Mouse (Mus musculus) stomach, embryonic 16.5 days (tissue): Measurements from ENCODE around the gene Meiob. TPM values are rescaled to one million over a fixed set of nuclear protein-coding genes. Genes with fewer than 3 reads are reported as not detected.
A peak's percentile ranks its signal among the peaks of the same experiment; 100 is the strongest.

Source experiments
- ATAC-seq: fragments of 200-750 bp; cut with Nextera tagmentation; 2 replicates; pipeline ENCODE4 v1.8.0; 2017; ENCODE audit warnings: moderate number of reproducible peaks, moderate TSS enrichment; ENCODE audit not compliant: insufficient read depth, low FRiP score
- H3K27ac ChIP-seq: fragments of 300-500 bp; sonication (generic); 2 replicates; pipeline ENCODE4 v1.5.1; 2014; ENCODE audit warnings: low read length
- H3K27me3 ChIP-seq: fragments of 300-500 bp; sonication (generic); 2 replicates; pipeline ENCODE4 v1.6.1; 2014; ENCODE audit warnings: low read length, control low read depth, mixed read lengths; ENCODE audit not compliant: control insufficient read depth, insufficient read depth
- H3K36me3 ChIP-seq: fragments of 300-500 bp; sonication (generic); 2 replicates; pipeline ENCODE4 v1.6.1; 2014; ENCODE audit warnings: low read length; ENCODE audit not compliant: control insufficient read depth, insufficient read depth
- H3K4me1 ChIP-seq: fragments of 300-500 bp; sonication (generic); 2 replicates; pipeline ENCODE4 v1.6.1; 2014; ENCODE audit warnings: low read length, control low read depth, mixed read lengths; ENCODE audit not compliant: control insufficient read depth, insufficient read depth
- H3K4me2 ChIP-seq: fragments of 300-500 bp; sonication (generic); 2 replicates; pipeline ENCODE4 v1.6.1; 2014; ENCODE audit warnings: low read depth, low read length, mixed read lengths
- H3K4me3 ChIP-seq: fragments of 300-500 bp; sonication (generic); replicated peaks from 2 replicates; pipeline ENCODE4 v1.5.1; 2014; ENCODE audit warnings: mild to moderate bottlenecking, low read length
- H3K9ac ChIP-seq: fragments of 300-500 bp; sonication (generic); 2 replicates; pipeline ENCODE4 v1.6.1; 2014; ENCODE audit warnings: low read length
- H3K9me3 ChIP-seq: fragments of 300-500 bp; sonication (generic); replicated peaks from 2 replicates; pipeline ENCODE4 v1.6.1; 2016; ENCODE audit warnings: low read length, control low read depth; ENCODE audit not compliant: control insufficient read depth
- WGBS: fragments of 180-500 bp; shearing (Covaris S2); extraction: QIAGEN DNeasy Blood & Tissue Kit; methylation state at CpG from one replicate; pipeline ENCODE4 v1.1.7; 2014; 5-methylcytosine and 5-hydroxymethylcytosine counted together
- polyA plus RNA-seq: library from polyadenylated mRNA; unstranded; fragments of >200 nt; fragmentation: Nextera tagmentation; extraction: Ambion mirVana; gene quantifications from 2 replicates; pipeline ENCODE4 v1.2.1, GENCODE M21; 2015

The Meiob gene
- 0.10 TPM in 1 of 2 replicates, not detected in the other for polyA plus RNA-seq

DNA sequence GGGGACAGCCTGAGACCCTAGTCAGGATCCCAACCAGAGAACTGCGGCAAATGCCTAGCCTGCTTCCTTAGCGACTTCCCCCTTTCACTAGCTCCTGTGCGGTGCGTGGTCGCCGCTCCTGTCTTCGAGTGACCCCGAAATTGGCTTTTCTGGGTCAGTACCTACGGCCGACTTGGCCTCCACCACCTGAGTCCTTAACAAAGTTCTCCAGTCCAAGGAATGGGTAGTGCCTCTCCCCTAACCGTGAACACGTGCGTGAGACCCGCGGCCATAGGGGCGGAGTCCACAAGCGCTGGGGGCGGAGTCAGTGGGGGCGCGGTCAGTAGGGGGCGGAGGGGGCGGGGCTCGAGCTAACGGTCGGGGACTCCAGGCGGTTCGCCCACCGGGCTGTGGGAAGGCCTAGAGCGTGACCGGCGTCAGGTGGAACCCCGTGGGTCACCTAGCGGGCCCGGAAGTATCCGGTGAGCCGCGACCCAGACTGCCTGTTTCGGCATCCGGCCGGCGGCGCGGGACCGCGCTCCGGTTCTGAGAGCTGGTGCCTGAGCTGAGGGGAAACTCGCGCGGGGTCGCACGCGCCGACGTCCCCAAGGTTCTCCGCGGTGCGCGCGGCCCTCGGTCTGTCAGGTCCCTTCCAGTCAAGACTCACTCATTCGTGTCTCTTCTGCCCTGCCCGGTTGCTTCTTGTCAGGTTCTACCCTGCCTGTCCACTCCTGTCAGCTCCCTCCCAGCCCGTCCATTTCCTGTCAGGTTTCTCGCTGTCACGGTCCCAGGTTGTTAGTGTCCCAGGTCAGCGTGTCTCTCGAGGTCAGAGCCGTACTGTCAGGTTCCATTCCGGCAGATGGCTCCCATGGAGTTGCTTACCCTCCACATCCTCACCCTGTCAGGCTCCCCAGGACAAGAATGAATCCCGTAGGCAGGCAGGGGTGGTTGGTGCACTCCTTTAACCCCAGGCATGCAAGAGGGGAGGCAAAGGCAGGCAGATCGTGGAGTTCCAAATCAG is at the start of gene Meiob:
Gene Meiob, plus strand, starts transcription at position 338 of the 1,000 bp plus-strand sequence.
- Histone ChIP-seq H3K36me3 (no peaks in the 10 kb centered on the region), H3K27ac (no peak within 1 kb of the TSS), H3K9me3 (no peaks in the 10 kb centered on the region), H3K27me3 (no peaks in the 10 kb centered on the region; the same call in 1 of the 2 replicates), H3K4me2 (peak within 1 kb of the TSS; percentile 94), H3K9ac (peak within 1 kb of the TSS; percentile 76), H3K4me1 (peaks cover 3% of the 10 kb centered on the region; the same call in 1 of the 2 replicates), H3K4me3 (peak within 1 kb of the TSS; percentile 73)
- under 1% methylated on average over 71 of the region's 71 CpGs for whole genome bisulfite sequencing
- peak; percentile 89 for ATAC-seq

DNA sequence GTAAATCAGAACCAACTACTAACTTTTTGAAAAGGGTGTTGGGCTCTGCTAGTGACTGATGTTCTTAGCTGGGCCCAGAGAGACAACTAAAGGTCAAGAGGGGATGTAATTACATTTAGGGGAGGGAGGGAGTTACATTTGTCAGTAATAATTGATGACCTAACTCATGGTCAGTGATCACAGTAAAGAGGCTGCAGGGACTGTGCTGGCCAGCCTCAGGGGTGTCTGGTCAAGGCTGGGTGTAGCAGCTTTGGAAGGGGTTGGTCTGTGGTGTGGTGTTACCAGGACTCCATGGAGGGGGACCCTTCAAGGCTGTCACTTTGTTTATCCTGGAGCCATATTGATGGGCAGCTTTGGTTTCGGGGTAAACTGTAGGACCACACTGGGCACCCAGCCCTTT is 46.7 kb upstream of the Meiob start:
- no peak overlapping the region for H3K4me2 ChIP-seq
- no peaks in the 10 kb centered on the region for H3K36me3 ChIP-seq
- no peak for ATAC-seq
- H3K9ac ChIP-seq: no peak overlapping the region
- H3K27me3 ChIP-seq: peaks cover 26% of the 10 kb centered on the region
- H3K9me3 ChIP-seq: no peaks in the 10 kb centered on the region
- H3K4me1 ChIP-seq: peaks cover 7% of the 10 kb centered on the region; the same call in 1 of the 2 replicates
- no peak overlapping the region for H3K27ac ChIP-seq
- 76% methylated on average over 1 of the region's 1 CpGs for WGBS
- no peak overlapping the region for H3K4me3 ChIP-seq

GRCm38 (mm10) chr17:24761121-24761520 is 43.0 kb upstream of the Meiob start:
- H3K27ac ChIP-seq: no peak overlapping the region
- WGBS: 55% methylated on average over 5 of the region's 5 CpGs
- H3K4me1 ChIP-seq: no peaks in the 10 kb centered on the region; the same call in 1 of the 2 replicates
- no peak overlapping the region for H3K9ac ChIP-seq
- ATAC-seq: no peak
- no peak overlapping the region for H3K4me2 ChIP-seq
- H3K36me3 ChIP-seq: no peaks in the 10 kb centered on the region
- no peak overlapping the region for H3K4me3 ChIP-seq
- no peaks in the 10 kb centered on the region for H3K9me3 ChIP-seq
- H3K27me3 ChIP-seq: no peaks in the 10 kb centered on the region

DNA sequence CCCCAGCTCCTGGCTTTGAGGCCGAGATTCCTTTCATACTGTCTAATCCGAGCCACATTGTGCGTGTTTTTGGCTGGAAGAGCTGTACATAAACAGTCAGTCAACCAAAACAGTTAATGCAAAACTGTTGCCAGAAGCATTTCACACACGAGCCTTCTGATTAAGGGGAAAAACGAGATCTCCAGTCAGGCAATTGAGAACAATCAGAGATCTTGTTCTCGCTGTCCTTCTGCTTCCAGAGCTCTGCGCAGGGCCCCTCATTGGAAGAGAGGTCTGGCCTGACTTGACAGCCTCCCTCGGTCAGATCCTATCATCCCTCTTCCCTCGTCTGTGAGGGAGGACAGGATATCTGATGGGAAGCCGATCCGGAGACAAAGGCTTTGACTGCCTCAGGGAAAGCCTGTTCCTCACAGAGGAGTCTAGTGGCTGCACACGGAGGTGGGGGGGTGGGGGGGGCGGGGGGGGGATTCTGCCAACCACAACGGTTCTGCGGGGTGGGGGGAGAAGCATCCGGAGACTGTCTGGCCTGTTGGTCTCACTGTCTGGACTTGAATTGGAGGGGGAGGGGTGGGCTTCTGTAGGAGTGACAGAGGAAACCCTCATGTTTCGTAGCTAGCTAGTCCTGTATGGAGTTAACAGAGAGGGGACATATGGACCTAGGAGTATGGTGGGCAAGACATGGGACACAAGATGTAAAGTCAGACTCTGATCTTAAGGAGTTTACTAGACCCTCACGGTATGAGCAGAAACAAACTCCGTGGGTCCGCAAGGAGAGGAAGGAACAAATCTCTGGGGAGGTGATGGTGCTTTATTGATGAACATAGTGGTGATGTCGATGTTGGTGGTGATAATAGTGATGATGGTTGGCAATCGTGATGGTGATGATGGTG is 38.8 kb upstream of the Meiob start:
- H3K4me3 ChIP-seq: no peak overlapping the region
- H3K27ac ChIP-seq: 0 out of 2 replicates have a peak overlapping the region, but pooled peaks have one; percentile 14
- H3K9ac ChIP-seq: peak overlapping the region; percentile 35
- peaks cover 4% of the 10 kb centered on the region for H3K4me1 ChIP-seq
- ATAC-seq: peak; percentile 19; the same call in 1 of the 2 replicates
- no peak overlapping the region for H3K4me2 ChIP-seq
- 44% methylated on average over 21 of the region's 22 CpGs for WGBS
- no peaks in the 10 kb centered on the region for H3K9me3 ChIP-seq
- no peaks in the 10 kb centered on the region for H3K27me3 ChIP-seq
- H3K36me3 ChIP-seq: no peaks in the 10 kb centered on the region

GRCm38 (mm10) chr17:24766266-24766875 is 37.7 kb upstream of the Meiob start:
- H3K27me3 ChIP-seq: no peaks in the 10 kb centered on the region
- H3K4me3 ChIP-seq: no peak overlapping the region
- WGBS: 25% methylated on average over 12 of the region's 12 CpGs
- H3K36me3 ChIP-seq: no peaks in the 10 kb centered on the region
- H3K9me3 ChIP-seq: no peaks in the 10 kb centered on the region
- H3K9ac ChIP-seq: no peak overlapping the region
- H3K27ac ChIP-seq: no peak overlapping the region
- ATAC-seq: no peak
- no peak overlapping the region for H3K4me2 ChIP-seq
- peaks cover 4% of the 10 kb centered on the region for H3K4me1 ChIP-seq

- no peak overlapping the region for H3K4me3 ChIP-seq
- peak; percentile 64; the same call in 1 of the 2 replicates for ATAC-seq
- H3K4me1 ChIP-seq: peaks cover 4% of the 10 kb centered on the region
- no peak overlapping the region for H3K9ac ChIP-seq
- no peaks in the 10 kb centered on the region for H3K36me3 ChIP-seq
- 27% methylated on average over 3 of the region's 3 CpGs for WGBS
- H3K9me3 ChIP-seq: peaks cover 5% of the 10 kb centered on the region; the same call in 1 of the 2 replicates
- 0 out of 2 replicates have a peak overlapping the region, but pooled peaks have one; percentile 13 for H3K27ac ChIP-seq
- no peaks in the 10 kb centered on the region for H3K27me3 ChIP-seq
- H3K4me2 ChIP-seq: no peak overlapping the region
These were observed 34.9 kb upstream of the Meiob start for GRCm38 (mm10) chr17:24769146-24769545.

DNA sequence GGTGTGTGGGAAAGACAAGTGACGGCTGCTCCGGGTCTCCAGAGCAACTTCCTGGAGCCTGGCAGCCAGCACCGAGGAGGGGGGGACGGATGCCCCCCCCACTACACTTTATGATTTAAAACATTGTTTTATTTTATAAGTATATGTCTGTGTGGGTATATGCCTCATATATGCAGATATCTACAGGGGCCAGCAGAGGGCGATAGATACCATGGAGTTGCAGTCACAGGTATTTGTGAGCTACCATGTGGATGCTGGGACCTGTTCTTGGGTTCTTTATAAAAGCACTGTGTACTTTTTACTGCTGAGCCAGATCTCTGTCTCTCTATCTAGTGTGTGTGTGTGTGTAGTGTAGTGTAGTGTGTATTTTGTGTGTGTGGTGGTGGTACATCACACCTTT is 30.8 kb upstream of the Meiob start:
- ATAC-seq: no peak
- Histone ChIP-seq H3K9me3 (peaks cover 5% of the 10 kb centered on the region; the same call in 1 of the 2 replicates), H3K27me3 (no peaks in the 10 kb centered on the region), H3K4me1 (peaks cover 4% of the 10 kb centered on the region; the same call in 1 of the 2 replicates), H3K4me2 (no peak overlapping the region), H3K4me3 (no peak overlapping the region), H3K27ac (no peak overlapping the region), H3K36me3 (no peaks in the 10 kb centered on the region), H3K9ac (no peak overlapping the region)
- WGBS: 75% methylated on average over 5 of the region's 5 CpGs

GRCm38 (mm10) chr17:24775173-24775572 is 28.9 kb upstream of the Meiob start:
- no peak overlapping the region for H3K4me3 ChIP-seq
- no peak for ATAC-seq
- H3K27me3 ChIP-seq: no peaks in the 10 kb centered on the region
- 57% methylated on average over 8 of the region's 8 CpGs for WGBS
- no peak overlapping the region for H3K9ac ChIP-seq
- no peak overlapping the region for H3K4me2 ChIP-seq
- H3K27ac ChIP-seq: peak overlapping the region; percentile 37; the same call in 1 of the 2 replicates
- H3K36me3 ChIP-seq: no peaks in the 10 kb centered on the region
- no peaks in the 10 kb centered on the region for H3K4me1 ChIP-seq
- H3K9me3 ChIP-seq: peaks cover 5% of the 10 kb centered on the region; the same call in 1 of the 2 replicates
